Mouse (Mus musculus): ENCODE measurements around the gene Zswim3.
"Not testable (repeated sequence)": the region's sequence is repeated elsewhere in the genome, so short reads cannot be mapped to it uniquely, and the experiment has no call there.

- TF ChIP-seq POLR2A (IDR thresholded peaks at IDR 0.05; ENCODE audit: borderline replicate concordance, insufficient read depth, low read length); CTCF (IDR thresholded peaks at IDR 0.05; ENCODE audit: borderline replicate concordance, insufficient read depth, low read depth, low read length): not testable (repeated sequence)
Observed at GRCm38 (mm10) chr2:164863411-164863810, 58.5 kb downstream of the Zswim3 start.

All from cerebellum, adult 2 months (tissue).